Mouse (Mus musculus): ENCODE data around the gene Cpvl.

The Cpvl gene

DNA sequence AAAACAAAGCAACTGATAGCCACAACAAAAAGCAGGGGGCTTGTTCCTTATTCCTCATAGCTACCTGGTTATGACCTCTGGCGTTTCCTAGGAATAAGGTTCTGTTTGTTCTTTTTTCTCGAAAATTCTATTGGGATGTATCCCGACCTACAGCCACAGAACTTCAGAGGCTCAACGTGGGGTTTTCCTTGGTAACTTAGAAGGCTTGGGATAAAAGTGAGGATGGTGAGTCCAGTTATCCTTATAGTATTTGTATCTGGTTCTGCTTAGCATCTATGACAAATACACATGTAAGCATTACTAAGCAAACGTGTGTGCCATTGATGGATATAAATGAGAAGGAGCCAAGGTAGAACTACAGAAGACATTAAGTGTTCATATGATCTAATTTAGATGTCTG lies at the start of gene Cpvl:
Gene Cpvl, minus strand, starts transcription at position 101 of the 400 bp plus-strand sequence.
- DNase-seq (ENCODE audit: low spot score), result no peak

DNA sequence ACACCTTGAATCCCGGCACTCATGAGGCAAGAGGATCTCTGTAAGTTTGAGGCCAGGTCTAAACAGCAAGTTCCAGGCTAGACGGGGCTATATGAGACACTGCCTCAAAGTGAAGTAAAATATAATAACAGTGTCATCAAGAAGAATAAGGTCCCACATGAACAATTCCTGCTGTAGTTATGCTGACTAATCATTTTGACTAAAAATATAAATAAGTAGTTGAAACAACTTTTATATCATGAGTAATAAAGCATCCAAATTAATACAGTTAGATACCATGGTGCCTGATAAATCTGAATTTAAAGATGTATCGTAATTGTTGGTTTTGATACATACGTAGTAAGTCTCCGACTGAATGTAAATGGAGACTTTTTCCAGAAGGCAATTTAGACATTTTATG lies 45.4 kb upstream of the Cpvl start:
- no peak for DNase-seq (ENCODE audit: low spot score)

DNA sequence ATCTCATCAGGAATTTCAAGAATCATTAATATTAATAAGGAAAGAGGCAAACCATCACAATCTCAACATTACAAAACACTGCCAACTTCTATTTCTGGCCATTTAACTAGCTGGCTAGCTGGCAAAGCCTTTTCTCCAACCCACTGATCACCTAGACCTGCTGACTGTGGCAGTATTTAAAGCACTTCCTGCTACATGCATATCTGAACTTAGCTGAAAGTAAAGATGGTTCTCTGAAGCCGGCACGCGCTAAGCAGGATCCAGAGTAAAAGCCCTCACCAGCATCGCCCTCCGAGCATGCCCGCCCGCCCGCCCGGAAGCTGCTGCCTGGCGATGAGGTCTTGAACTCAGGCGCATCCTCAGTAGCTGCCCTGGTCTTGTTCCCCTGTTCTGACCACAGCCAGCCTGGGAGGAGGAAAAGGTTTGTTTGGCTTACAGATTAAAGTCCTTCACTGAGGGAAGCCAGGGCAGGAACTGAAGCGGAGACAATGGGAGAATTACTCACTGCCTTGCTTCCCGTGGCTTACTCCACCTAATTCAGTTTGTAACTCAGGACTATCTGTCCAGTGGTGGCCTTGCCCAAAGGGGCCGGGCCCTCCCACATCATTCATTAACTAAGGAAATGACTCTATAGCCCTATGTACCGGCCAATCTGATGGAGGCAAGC lies 42.8 kb upstream of the Cpvl start:
- no peak for DNase-seq (ENCODE audit: low spot score)

DNA sequence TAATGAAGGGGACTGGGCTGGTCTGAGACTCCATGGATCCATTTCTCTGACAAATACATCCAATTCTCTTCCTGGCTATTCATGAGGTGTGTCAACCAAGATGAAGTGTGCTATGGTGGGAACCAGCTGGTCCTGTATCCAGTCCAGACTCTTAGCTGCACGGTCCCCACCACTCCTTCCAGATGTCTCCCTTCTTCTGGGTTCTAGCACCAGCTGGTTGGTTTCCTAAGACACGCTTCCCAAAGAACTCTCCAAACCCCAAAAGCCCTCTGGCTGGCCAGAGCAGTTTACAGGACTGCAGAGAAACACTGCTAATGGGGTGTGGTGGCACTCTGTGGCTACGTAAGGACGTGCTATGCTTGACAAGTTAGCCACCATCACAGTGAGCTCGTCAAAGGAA lies 40.4 kb upstream of the Cpvl start:
- DNase-seq (ENCODE audit: low spot score), result no peak

DNA sequence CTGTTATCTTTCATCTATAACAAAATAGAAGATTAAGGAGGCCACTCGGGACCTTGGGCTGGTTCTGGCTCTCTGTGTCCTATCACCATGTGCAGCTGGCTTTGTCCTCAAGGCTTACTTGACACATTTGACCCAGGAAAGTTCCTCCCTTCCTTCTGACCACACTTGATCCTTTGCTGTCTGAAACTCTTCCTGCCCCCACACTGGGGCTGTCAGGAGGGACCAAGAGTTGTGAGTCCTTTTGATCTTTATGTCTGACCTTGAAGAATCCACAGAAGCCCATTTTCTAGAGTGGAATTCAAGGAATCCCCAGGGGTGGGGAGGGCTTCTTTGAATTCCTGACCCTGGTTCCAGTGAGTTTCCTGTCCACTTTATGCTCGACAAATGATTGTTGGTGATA lies 39.6 kb upstream of the Cpvl start:
- DNase-seq (ENCODE audit: low spot score), result no peak

DNA sequence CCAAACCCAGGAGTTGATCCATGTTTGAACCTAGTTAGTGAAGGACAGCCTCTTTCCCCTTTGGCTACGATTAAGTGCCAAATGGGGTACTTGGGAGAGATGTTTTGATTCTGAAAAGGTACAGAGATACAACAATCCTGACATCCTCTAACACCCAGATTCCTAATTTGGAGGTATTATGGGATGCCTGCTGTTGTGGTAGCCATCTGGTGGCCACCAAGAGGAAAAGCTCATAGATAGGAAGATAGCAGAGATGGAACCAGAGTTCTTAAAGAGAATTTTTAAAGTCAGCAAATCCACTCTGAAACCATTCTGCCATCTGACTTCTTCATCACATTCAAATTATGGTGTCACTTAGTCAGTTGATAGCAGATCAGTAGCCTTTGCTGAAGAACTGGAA lies 33.7 kb upstream of the Cpvl start:
- no peak for DNase-seq (ENCODE audit: low spot score)

DNA sequence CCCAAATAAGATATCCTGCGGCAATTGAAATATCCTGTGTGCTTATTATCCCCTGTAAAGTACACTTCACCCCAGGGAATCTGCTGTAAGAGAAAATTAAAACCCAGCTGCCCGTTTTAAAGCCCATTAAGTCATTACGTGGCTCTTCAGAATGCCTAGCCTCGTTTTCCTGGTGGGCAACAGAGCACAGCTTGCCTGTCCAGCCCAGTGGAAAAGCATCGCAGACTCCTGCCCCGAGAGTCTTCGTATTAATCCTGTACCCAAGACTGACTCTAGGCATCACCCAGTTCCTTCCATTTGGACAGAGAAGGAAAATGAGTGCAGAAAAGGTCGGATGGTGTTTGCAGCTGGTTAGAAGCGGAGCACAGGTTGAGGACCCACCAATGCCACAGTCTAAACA lies 31.9 kb upstream of the Cpvl start:
- no peak for DNase-seq (ENCODE audit: low spot score)

DNA sequence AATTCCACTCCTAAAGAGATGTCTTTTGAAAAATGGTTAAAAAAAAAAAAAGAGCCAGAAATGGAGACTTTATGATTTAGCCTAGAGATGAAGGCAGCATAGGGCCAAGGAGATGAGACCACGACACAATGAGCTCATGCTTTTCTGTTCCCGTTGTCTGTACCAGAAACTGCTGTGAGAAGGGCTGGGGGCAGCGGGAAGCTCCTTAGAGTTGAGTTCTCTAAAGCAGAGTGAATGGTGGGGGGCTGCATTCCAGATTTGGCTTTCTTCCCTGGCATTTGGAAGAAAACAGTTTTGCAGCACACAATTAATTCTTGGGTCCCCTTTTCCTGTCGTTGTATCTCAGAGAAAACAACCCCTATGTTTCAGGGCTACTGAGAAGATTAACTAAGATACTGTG lies 30.8 kb upstream of the Cpvl start:
- no peak for DNase-seq (ENCODE audit: low spot score)

DNA sequence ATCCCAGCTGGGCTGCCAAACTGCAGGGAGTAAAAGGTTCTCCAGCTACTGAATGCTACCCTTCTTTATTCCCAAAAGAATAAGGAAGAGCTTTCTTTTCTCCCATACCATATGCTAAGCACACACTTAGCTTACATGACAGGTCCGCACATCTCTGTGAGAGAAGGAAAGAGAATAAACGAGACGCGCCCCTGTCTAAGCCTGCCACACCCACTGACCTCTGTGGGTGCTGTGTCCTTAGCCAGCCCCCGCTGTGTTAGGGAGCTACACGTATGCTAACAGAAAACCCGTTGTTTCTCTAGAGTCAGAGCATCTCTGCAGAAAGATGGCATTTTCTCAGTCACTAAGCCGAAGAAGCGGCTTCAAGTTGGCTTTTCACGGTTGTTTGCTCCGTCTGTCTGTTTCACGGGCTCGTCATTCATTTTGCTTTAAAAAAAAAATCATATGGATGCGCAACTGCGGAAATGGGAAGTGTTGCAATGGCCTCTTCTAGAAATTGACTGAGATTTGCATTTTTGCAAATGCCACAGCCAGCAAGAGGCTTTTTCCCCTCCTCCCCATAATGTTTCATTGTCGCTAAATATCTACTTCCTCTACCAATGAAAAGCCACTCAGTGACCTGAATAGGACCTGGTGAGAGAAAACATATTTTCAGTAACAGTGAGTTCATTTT lies 30.1 kb upstream of the Cpvl start:
- DNase-seq (ENCODE audit: low spot score), result no peak

DNA sequence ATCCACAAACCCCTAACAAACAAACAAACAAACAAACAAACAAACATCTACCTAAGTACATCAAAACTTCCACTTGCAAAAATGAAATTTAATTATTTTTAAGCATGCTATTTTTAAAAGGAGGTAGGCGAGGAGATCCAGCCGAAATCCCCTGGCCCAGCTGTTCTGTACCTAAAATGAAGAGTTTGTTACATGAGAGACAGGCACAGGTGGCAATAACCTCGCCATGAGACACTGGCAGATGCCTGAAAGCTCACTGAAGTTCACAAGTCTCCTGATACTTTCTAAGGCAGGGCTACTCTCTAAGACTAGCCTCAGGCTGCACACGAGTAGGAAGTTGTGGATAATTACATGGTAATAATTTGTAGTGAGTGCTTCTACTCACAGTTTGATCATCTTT lies 26.8 kb upstream of the Cpvl start:
- DNase-seq (ENCODE audit: low spot score), result no peak

DNA sequence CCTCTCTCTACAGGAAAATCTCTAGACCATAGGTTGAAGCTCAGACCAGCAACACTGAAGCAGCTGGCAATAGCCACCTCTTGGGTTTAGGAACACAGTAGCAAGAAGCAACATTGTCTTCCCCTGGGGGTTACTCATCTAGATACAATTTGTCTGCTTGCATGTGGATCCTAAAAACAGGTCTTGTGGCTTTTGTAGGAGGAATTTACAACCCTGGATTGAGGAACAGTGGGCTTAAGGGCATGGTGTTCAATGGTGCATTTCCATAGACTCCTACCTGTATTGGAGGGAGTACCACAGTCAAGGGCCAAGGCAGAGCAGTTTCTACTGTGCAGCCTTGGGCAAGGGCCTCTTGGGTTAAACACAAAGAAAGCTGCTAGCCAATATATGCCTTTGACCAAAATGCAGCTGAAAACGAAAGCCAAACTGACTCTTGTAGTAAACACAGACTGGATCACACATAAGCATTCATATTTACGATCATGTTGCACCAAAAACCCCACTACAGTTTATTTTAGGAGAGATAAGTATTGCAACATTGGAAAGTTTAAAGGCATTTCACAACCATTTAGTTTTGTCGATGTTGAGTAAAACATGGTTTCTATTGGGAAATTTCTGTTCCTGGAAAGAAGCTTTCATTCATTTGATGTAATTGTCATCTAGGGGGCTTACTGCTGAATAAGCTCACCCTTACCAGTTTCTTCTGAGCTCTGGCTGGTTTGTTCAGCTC lies 17.9 kb upstream of the Cpvl start:
- DNase-seq (ENCODE audit: low spot score), result no peak

DNA sequence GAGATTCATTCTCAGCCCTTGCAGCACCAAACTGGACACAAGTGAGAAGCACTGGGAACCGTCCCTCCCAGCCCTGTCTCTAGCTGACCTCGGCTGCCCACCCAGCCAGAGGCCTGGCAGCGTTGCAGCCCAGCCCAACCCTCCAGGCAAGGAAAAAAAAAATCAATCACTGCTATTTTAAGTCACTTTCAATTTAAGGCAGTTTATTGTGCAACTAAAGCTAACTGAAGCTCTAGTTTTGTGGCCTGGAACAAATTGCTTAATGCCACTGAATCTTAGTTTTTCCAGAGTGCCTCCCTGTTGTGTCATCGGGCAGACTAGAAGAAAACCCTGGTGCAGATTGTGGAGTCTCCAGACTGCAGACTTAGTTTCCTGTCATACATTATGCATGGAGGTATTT lies 17.0 kb upstream of the Cpvl start:
- DNase-seq (ENCODE audit: low spot score), result no peak

DNA sequence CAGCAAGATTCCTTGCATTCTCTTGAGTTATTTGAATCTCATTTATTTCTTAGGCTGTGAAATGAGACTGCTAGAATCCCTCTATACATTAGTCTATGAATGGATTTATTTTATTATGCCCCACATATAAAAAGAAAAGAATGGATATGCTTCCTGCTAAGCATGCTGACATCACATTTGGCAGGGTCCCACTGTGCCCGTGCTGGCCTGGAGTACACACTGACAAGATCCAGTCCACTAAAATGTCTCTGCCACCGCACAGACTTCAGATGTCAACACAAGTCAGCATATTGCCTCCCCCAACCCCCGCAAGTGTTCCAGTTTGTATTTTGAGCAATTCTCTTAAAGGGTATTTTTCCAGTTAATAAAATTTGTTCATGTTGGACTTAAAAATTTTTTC lies 13.9 kb upstream of the Cpvl start:
- DNase-seq (ENCODE audit: low spot score), result no peak

DNA sequence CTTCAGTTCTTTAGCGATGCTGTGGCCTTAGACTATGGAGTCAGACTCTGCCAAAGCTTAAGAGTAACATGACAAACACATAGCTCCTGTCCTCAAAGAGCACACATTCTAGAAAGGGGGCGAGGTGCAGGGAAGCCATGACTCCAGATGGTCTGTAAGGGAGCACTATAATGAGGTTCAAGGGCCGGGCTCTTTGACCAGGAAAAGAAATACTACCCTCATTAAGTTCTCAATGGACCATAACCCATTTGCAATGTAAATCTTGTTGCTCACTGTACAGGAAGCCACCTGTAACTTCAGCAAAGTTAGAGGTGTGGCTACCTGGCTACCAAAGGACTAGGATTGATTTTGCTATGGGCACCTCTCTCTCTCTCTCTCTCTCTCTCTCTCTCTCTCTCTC lies 8.8 kb upstream of the Cpvl start:
- DNase-seq (ENCODE audit: low spot score), result no peak

DNA sequence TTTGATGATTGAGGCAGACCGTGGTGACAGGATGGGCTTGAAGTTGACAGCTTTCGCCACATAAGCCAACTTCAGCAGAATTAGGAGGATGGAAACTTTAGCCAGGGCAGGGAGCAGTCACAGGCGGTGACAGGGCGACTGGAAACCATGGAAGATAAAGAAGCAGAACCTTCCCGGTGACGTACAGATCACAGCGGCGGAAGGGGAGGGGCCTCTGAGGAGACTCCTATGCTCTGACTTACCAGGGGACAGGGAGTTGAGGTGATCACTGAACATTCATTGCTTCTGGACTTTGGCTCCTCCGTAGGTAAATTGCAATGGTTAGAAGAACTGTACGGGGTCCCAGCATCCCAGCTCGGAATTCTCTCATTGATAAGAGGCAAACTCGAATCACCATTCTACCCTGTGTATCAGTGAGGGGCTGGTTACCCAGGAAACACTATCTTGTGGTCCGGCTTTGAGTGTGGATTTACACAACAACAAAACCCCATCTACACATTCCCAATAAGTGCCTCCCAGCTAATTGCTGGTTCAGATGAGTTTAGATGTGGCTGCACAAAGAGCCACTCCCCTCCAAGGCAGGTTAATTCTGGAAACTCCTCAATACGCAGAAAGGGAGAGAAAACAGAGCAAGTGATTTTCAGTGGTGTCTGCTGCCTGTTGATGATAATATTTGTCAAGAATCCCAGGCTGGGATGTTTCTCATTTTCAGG lies 8.0 kb upstream of the Cpvl start:
- DNase-seq (ENCODE audit: low spot score), result no peak

DNA sequence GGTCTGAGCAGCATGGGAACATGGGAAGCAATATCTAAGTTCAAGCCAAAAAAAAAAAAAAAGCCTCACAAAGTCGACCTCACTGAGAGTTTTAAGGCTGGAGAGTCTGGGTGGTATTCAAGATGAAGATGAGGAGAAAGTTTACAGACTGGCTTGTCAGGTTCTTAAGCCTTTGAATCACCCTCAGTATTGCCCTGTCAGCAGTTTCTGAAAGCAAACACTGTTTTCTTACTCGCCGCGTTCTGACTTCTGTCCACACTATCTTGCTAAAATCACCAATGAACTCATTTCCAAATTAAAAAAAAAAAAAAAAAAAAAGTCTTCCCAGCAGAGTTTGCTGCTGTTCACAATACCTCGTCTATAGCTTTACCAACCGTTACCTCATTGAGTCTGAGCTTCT lies 5.3 kb upstream of the Cpvl start:
- no peak for DNase-seq (ENCODE audit: low spot score)

DNA sequence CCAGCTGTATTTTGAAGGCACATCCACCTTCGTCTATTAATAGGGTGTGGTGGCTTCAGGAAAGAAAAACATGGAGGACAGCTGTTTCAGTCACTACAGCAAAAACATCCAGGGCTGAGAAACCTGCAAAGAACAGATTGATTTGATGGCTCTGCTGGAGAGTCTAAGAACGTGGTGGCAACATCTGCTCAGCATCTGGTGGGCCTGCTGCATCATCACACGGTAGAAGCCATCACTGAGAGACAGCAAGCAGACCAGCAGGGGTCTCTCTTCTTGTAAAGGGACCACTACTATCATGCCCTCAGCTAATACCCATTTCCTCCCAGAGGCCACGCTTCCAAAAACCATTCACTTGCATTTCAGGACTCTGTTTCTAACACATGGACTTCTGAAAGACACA lies 4.1 kb upstream of the Cpvl start:
- no peak for DNase-seq (ENCODE audit: low spot score)

DNA sequence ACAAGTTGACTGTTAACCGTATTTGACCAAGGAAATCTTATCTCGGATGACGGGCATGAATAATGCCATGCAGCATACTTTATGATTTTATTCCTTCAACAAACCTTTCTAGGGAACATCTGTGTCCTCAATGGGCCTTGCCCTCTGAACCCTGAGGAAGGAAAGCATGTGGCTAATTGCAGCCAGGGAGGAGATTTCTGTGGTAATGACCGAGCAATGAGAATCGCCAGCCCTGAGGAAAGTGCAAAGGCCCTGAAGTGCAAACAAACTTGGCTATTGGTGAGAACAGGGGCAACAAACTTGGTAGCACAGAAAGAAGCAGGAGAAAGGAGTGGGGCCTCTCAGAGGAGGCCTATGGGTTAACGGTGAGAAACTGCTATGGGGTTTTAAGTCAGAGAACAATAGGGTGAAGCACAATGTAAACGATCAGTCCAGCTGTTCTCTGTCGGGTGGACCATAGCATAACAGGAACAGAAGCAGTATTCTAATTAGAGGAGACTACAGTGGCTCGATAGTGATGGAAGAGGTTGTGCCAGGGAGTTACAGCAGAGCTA lies 3.7 kb upstream of the Cpvl start:
- DNase-seq (ENCODE audit: low spot score), result no peak

DNA sequence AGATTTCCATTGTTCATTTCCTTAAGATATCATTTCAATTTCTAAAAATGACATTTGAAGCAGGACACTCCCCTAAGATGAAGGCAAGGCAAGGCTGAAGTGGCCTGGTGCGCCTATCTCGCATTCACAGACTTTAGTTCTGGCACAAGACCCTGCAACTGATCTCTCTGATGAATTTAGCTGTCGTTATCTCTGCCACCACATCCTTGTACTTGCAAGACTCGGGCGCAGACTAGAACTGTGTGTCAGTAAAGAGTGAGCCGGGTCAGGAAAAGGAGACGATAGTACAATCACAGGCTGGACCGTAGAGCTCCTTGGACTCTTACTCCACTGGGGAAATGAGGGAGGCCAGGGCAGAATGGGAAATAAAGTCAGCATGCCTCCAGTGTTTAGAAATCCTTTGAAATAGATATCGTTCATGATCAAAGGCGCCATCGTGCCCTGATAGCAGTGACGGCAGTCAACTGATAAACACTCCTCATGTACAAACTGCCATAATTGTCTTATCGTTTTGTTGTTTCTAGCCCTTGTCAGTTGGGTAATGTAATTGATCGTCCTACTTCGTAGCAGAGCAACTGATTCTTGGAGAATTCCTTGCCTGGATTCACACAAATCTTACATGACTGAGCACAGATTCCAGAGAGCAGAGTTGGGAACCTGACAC lies 2.5 kb upstream of the Cpvl start:
- DNase-seq (ENCODE audit: low spot score), result no peak

DNA sequence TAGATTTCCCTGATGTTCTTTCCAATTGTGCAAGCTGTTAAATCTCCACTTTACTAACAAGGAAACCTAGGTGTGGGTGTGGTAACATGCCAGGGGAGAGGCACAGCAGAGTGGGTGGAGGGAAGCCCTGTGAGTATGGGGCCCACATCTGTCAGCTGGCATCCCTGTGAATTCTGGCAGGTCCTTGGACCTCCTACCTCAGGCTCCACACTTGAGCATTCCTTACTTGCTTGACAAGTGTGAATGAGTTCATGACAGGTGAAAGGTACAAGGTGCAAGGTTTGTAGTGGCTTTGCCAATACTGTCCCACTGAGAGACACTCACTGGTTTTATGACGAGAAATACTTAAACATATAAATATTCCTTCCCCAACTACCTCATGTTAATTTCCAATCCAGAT lies 4.4 kb downstream of the Cpvl start:
- no peak for DNase-seq (ENCODE audit: low spot score)

DNA sequence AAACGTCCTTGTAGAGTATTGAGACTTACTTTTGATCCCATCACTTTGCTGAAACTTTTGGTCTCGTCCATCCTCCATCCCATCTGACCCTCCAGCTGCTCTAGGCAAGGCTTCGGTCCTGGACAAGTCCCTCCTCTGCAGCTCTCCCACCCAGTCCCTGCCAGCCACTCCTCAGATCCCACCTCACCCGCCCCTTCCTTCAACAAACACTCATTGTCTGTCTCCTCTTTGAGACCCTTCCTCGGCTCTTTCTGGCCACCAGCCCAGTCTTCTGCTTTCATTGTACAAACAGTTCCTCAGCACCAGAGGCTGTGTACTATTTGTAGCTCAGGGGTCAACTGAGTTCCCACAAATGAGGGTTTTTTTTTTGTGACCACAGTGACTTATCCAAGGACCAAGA lies 5.0 kb downstream of the Cpvl start:
- no peak for DNase-seq (ENCODE audit: low spot score)

DNA sequence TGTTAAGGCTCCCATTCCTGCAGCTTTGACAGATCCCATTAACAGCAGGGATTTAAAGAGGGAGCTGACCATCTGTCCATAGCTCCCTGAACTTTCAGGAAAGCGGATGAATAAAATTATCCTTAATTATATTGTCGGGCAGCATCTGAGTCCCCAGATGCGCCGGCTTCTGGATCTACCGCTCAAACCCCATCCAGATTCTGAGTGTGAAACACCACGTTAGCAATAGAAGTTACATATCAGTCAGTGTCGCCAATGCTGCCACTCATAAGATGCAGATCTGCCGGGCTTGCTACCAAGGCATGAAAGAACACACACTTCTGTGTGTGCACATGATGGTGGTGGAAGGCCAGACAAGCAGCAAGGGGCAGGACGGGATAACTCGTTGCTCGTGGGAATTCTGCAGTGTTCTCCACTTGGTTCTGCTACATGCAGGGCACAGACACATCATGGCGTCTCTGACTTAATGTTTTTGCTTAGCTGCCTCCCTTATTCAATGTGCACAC lies 6.2 kb downstream of the Cpvl start:
- no peak for DNase-seq (ENCODE audit: low spot score)

Data from ovary, postnatal 10 days (tissue).